Mouse (Mus musculus): Measurements from ENCODE around the gene Zfp280d.

DNA sequence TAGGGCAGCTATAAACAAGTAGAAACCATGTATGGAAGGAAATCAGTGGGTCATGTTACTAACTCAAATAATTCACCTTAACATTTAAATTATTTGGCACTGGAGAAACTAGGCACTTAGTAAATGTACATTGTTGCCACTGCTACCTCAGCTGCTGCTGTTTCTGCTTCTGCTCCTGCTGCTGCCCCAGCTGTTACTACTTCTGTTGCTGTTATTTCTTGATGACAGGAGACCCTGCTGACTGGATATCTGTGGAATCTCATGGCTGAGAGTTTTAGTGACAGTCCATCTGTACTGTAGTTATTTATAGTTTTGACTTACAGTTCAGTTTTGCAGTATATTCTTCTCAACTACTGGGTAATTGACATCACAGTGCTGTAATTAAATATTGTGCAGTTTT, 69.2 kb downstream of the Zfp280d start:
- TF ChIP-seq CTCF (IDR thresholded peaks at IDR 0.05) (no peak), EP300 (IDR thresholded peaks at IDR 0.05; ENCODE audit: insufficient read depth, low read depth, low read length) (no peak), POLR2A (IDR thresholded peaks at IDR 0.05; ENCODE audit: insufficient read depth, low read depth, low read length) (no peak)

Measured in heart, adult 2 months (tissue).